Mouse (Mus musculus): Measurements from ENCODE around the gene Vmn1r37.
"Not testable (repeated sequence)": the region's sequence is repeated elsewhere in the genome, so short reads cannot be mapped to it uniquely, and the experiment has no call there.

DNA sequence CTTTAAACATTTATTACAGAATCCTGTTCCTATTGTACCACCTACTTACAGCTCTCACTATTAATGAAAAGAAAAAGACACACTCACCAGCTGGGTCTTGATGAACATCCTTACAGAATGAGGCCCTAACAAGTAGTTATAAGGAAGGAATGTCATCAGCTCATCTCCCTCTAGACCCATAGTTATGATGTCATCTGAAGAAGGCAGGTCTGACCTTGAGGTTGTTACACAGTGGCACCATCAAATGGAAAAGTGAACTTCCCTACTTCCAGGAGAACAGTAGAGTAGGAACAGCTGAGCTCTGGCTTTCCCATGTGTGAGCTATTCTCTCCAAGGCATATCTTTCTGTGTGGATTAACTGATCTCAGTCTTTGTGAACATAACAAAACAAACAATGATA lies 53.3 kb downstream of the Vmn1r37 start, which contains the start of gene Vmn1r38:
- TF ChIP-seq CTCF, EP300 (IDR thresholded peaks at IDR 0.05; ENCODE audit: low read depth): not testable (repeated sequence)
